Mouse (Mus musculus) neural tube, embryonic 10.5 days (tissue): ENCODE measurements at regions not wholly inside any gene's neighbourhood (a gene's known extent, or its start where the extent isn't known, plus 50 kb on each side); places are given as distances from the start of the nearest gene placed in this dataset.
"Not testable (repeated sequence)": the region's sequence is repeated elsewhere in the genome, so short reads cannot be mapped to it uniquely, and the experiment has no call there.

Experiments
- DNase-seq: peaks from one replicate; pipeline ENCODE4 v3.0.0-alpha.2; 2017; ENCODE audit warnings: low spot score; ENCODE audit errors: extremely low spot score

GRCm38 (mm10) chr6:74966046-74966445 is 1496.6 kb upstream of the 4931417E11Rik start:
- DNase-seq = peak; percentile 24

- DNase-seq = no peak
Measured at GRCm38 (mm10) chr6:74928485-74928884, 1459.0 kb upstream of the 4931417E11Rik start.

GRCm38 (mm10) chr6:74903551-74903950 is 1434.1 kb upstream of the 4931417E11Rik start:
- DNase-seq = no peak

- no peak for DNase-seq
Measured at GRCm38 (mm10) chr6:74870626-74871320, 1401.3 kb upstream of the 4931417E11Rik start.

GRCm38 (mm10) chr6:74820696-74821095 is 1351.2 kb upstream of the 4931417E11Rik start:
- DNase-seq = not testable (repeated sequence)
